Mouse (Mus musculus) MEL (cell line): ENCODE results near the gene Stum. TPM values are rescaled to one million over a fixed set of nuclear protein-coding genes. Genes with fewer than 3 reads are reported as not detected.

Experiments used
- DNase-seq: peaks from one replicate; pipeline ENCODE4 v3.0.0; 2011; ENCODE audit warnings: low read depth, low spot score
- H3K27ac ChIP-seq: 2 replicates; pipeline ENCODE4 v1.5.1; 2012; ENCODE audit warnings: low read depth, mild to moderate bottlenecking, control low read depth, low read length, moderate library complexity; ENCODE audit not compliant: control insufficient read depth
- H3K27me3 ChIP-seq, 2 experiments: fragments of 150-350 bp in 1 of 2; sonication (generic) in 1 of 2; 2 replicates each; pipeline ENCODE4 v1.6.1; 2012; ENCODE audit warnings: low read length in 2 of 2, mild to moderate bottlenecking in 2 of 2, improper control_type of control experiment in 1 of 2, moderate library complexity in 1 of 2; ENCODE audit not compliant: insufficient read depth in 2 of 2, control insufficient read depth in 1 of 2
- H3K36me3 ChIP-seq, 2 experiments: 2 replicates each; pipeline ENCODE4 v1.6.1; 2012 to 2014; ENCODE audit warnings: low read length in 2 of 2, improper control_type of control experiment in 1 of 2, inconsistent platforms in 1 of 2, mild to moderate bottlenecking in 1 of 2; ENCODE audit not compliant: insufficient read depth in 2 of 2, control insufficient read depth in 1 of 2
- H3K4me1 ChIP-seq, 2 experiments: fragments of 150-350 bp in 1 of 2; sonication (generic) in 1 of 2; 2 replicates each; pipeline ENCODE4 v1.6.1; 2012; ENCODE audit warnings: low read length in 2 of 2, improper control_type of control experiment in 1 of 2, mild to moderate bottlenecking in 1 of 2; ENCODE audit not compliant: insufficient read depth in 2 of 2, control insufficient read depth in 1 of 2
- H3K4me3 ChIP-seq, 2 experiments: fragments of 150-350 bp in 1 of 2; sonication (generic) in 1 of 2; 2 replicates each; pipeline ENCODE4 v1.5.1; 2012; ENCODE audit warnings: low read depth in 2 of 2, low read length in 2 of 2, mild to moderate bottlenecking in 2 of 2, moderate library complexity in 2 of 2, control low read depth in 1 of 2, improper control_type of control experiment in 1 of 2; ENCODE audit not compliant: control insufficient read depth in 1 of 2, insufficient read depth in 1 of 2
- H3K79me2 ChIP-seq: 2 replicates; pipeline ENCODE4 v1.6.1; 2012; ENCODE audit warnings: mild to moderate bottlenecking, low read length, moderate library complexity; ENCODE audit not compliant: control insufficient read depth, poor library complexity, insufficient read depth
- H3K9ac ChIP-seq: 2 replicates; pipeline ENCODE4 v1.6.1; 2012; ENCODE audit warnings: low read depth, mild to moderate bottlenecking, control low read depth, low read length, moderate library complexity; ENCODE audit not compliant: control insufficient read depth, poor library complexity, severe bottlenecking
- H3K9me3 ChIP-seq: fragments of 150-350 bp; sonication (generic); replicated peaks from 2 replicates; pipeline ENCODE4 v1.6.1; 2012; ENCODE audit warnings: mild to moderate bottlenecking, low read length, improper control_type of control experiment, moderate library complexity; ENCODE audit not compliant: insufficient read depth
- CHD1 ChIP-seq: IDR thresholded peaks from 2 replicates; pipeline ENCODE4 v1.6.1; 2012; ENCODE audit warnings: low read depth, mild to moderate bottlenecking, inconsistent platforms, low read length, improper control_type of control experiment
- ETS1 ChIP-seq: IDR thresholded peaks from 2 replicates; pipeline ENCODE4 v1.6.1; 2012; ENCODE audit warnings: low read depth, mild to moderate bottlenecking, inconsistent platforms, low read length, improper control_type of control experiment, moderate library complexity
- GATA1 ChIP-seq: IDR thresholded peaks from 2 replicates; pipeline ENCODE4 v1.6.1; 2011; ENCODE audit warnings: low read depth, low read length, improper control_type of control experiment
- JUND ChIP-seq: IDR thresholded peaks from 2 replicates; pipeline ENCODE4 v1.6.1; 2011; ENCODE audit warnings: low read depth, mild to moderate bottlenecking, improper control_type of control experiment, low read length
- MAZ ChIP-seq: IDR thresholded peaks from 2 replicates; pipeline ENCODE4 v1.6.1; 2012; ENCODE audit warnings: low read depth, mild to moderate bottlenecking, inconsistent platforms, low read length, improper control_type of control experiment
- MYC ChIP-seq: IDR thresholded peaks from 2 replicates; pipeline ENCODE4 v1.6.1; 2011; ENCODE audit warnings: low read depth, mild to moderate bottlenecking, low read length, improper control_type of control experiment, moderate library complexity
- SMC3 ChIP-seq: IDR thresholded peaks from 2 replicates; pipeline ENCODE4 v1.6.1; 2011; ENCODE audit warnings: low read depth, low read length, improper control_type of control experiment
- TBP ChIP-seq: IDR thresholded peaks from 2 replicates; pipeline ENCODE4 v1.8.0; 2011; ENCODE audit warnings: low read depth, low read length, improper control_type of control experiment
- UBTF ChIP-seq: IDR thresholded peaks from 2 replicates; pipeline ENCODE4 v1.6.1; 2012; ENCODE audit warnings: low read depth, mild to moderate bottlenecking, inconsistent platforms, low read length, improper control_type of control experiment, moderate library complexity, borderline replicate concordance; ENCODE audit not compliant: insufficient read depth
- USF2 ChIP-seq, 2 experiments: IDR thresholded peaks; 2 replicates each; pipeline ENCODE4 v1.6.1; 2011 to 2012; ENCODE audit warnings: improper control_type of control experiment in 2 of 2, low read length in 2 of 2, borderline replicate concordance in 1 of 2, inconsistent platforms in 1 of 2, low read depth in 1 of 2, mild to moderate bottlenecking in 1 of 2; ENCODE audit not compliant: insufficient read depth in 1 of 2
- ZKSCAN1 ChIP-seq: IDR thresholded peaks from 2 replicates; pipeline ENCODE4 v1.6.1; 2012; ENCODE audit warnings: low read depth, mild to moderate bottlenecking, inconsistent platforms, low read length, improper control_type of control experiment, moderate library complexity
- ZNF384 ChIP-seq: IDR thresholded peaks from 2 replicates; pipeline ENCODE4 v1.6.1; 2012; ENCODE audit warnings: low read depth, mild to moderate bottlenecking, inconsistent platforms, low read length, improper control_type of control experiment
- polyA plus RNA-seq, 2 experiments: library from polyadenylated mRNA; stranded (reverse) in 1 of 2; unstranded in 1 of 2; fragments of >175 nt in 1 of 2; fragments of >200 nt in 1 of 2; gene quantifications; 2 replicates each; pipeline versions ENCODE4 v1.2.1 to v1.2.4; 2012; ENCODE audit warnings: low replicate concordance in 2 of 2, low read depth in 1 of 2; ENCODE audit not compliant: insufficient read length in 2 of 2, insufficient read depth in 1 of 2, missing spikeins in 1 of 2
- total RNA-seq: library from RNA; depleted of rRNA; stranded (reverse); fragments of 300-350 nt; gene quantifications from 2 replicates; pipeline ENCODE4 v1.2.3, GENCODE M21; 2012

The Stum gene
- total and polyA plus RNA-seq, 3 experiments: not detected

- H3K4me3 ChIP-seq: no peak overlapping the region
- no peaks in the 10 kb centered on the region for H3K79me2 ChIP-seq
- no peaks in the 10 kb centered on the region for H3K4me1 ChIP-seq
- DNase-seq: no peak
- H3K27me3 ChIP-seq: no peaks in the 10 kb centered on the region; a peak in 1 of 4 replicates
- TF ChIP-seq MYC: no peak
- TF ChIP-seq ZKSCAN1: no peak
- no peak for TF ChIP-seq MAZ
- no peak for TF ChIP-seq ETS1
- TF ChIP-seq TBP: no peak
- no peak for TF ChIP-seq JUND
- no peak for TF ChIP-seq UBTF
- no peak overlapping the region for H3K27ac ChIP-seq
- H3K9ac ChIP-seq: no peak overlapping the region
- H3K36me3 ChIP-seq: peaks cover 0 to 3% of the 10 kb centered on the region in 2 experiments; a peak in 1 of 4 replicates
- no peaks in the 10 kb centered on the region for H3K9me3 ChIP-seq
Observed at GRCm38 (mm10) chr1:180482840-180483398, 385 bp downstream of the Stum start.

GRCm38 (mm10) chr1:180481956-180482355, 1.3 kb downstream of the Stum start:
- no peaks in the 10 kb centered on the region for H3K9me3 ChIP-seq
- peaks cover 0 to 3% of the 10 kb centered on the region in 2 experiments; a peak in 1 of 4 replicates for H3K36me3 ChIP-seq
- H3K27me3 ChIP-seq: no peaks in the 10 kb centered on the region; a peak in 2 of 4 replicates
- no peak overlapping the region for H3K4me3 ChIP-seq
- no peak for DNase-seq
- TF ChIP-seq SMC3: no peak
- no peak for TF ChIP-seq ZNF384
- TF ChIP-seq GATA1: no peak
- H3K27ac ChIP-seq: no peak overlapping the region
- H3K4me1 ChIP-seq: no peaks in the 10 kb centered on the region
- H3K79me2 ChIP-seq: no peaks in the 10 kb centered on the region
- H3K9ac ChIP-seq: no peak overlapping the region

- Histone ChIP-seq H3K4me3 (no peak overlapping the region), H3K36me3 (peaks cover 0 to 3% of the 10 kb centered on the region in 2 experiments; a peak in 1 of 4 replicates), H3K27me3 (no peaks in the 10 kb centered on the region; a peak in 2 of 4 replicates), H3K4me1 (no peaks in the 10 kb centered on the region), H3K27ac (no peak overlapping the region), H3K9me3 (no peaks in the 10 kb centered on the region), H3K79me2 (no peaks in the 10 kb centered on the region), H3K9ac (no peak overlapping the region)
- TF ChIP-seq ETS1 (no peak), MYC (no peak), JUND (no peak), ZNF384 (no peak), USF2 (IDR thresholded peaks at IDR 0.05; ENCODE audit: borderline replicate concordance in 1 of 2, insufficient read depth in 1 of 2, low read depth in 1 of 2, low read length in 2 of 2) (no peak), CHD1 (no peak)
- no peak for DNase-seq
Observed at GRCm38 (mm10) chr1:180481331-180481730, 2.0 kb downstream of the Stum start.
